Mouse (Mus musculus) brain, adult 2 months (tissue): ENCODE results near the gene Cfap97.
A peak's percentile ranks its signal among the peaks of the same experiment; 100 is the strongest.
"Not testable (repeated sequence)": the region's sequence is repeated elsewhere in the genome, so short reads cannot be mapped to it uniquely, and the experiment has no call there.

ENCODE experiments used
- DNase-seq: peaks from one replicate; pipeline ENCODE4 v3.0.0; 2011; ENCODE audit warnings: low read depth, low spot score

Gene Cfap97

GRCm38 (mm10) chr8:46226622-46227021, 75.1 kb downstream of the Cfap97 start:
- DNase-seq, result no peak

GRCm38 (mm10) chr8:46231968-46232367, 80.4 kb downstream of the Cfap97 start:
- not testable (repeated sequence) for DNase-seq

- DNase-seq, result peak; percentile 33
Measured at GRCm38 (mm10) chr8:46232798-46233197, 81.2 kb downstream of the Cfap97 start.

- DNase-seq, result no peak
Measured at GRCm38 (mm10) chr8:46234736-46235135, 83.2 kb downstream of the Cfap97 start.

- DNase-seq, result peak; percentile 12
Measured at GRCm38 (mm10) chr8:46236441-46237223, 85.1 kb downstream of the Cfap97 start.

GRCm38 (mm10) chr8:46241568-46242374, 90.2 kb downstream of the Cfap97 start:
- peak; percentile 83 for DNase-seq

- DNase-seq, result no peak
Measured at GRCm38 (mm10) chr8:46242946-46243345, 91.4 kb downstream of the Cfap97 start.
